ENCODE assay signal across 19 mouse cellular contexts in genomic region chr5:111971193-111971592, GRCm38 (mm10).
DNase-seq lines count a peak whose midpoint lies in the region; ATAC-seq lines count a peak whose summit lies in the region.
"Had no signal": no experiment of that assay in that cellular context is flagged by ENCODE, and none has a peak within 500 bp of the region (broad histone marks: within the 10 kb centered on the region; RNA-seq: fewer than 3 reads in every experiment).

No protein-coding gene starts in this region.

- 81% methylated on average over 3 of the region's 3 CpGs for WGBS in forebrain, embryonic 11.5 days
- whole genome bisulfite sequencing in forebrain, embryonic 12.5 days, result 85% methylated on average over 3 of the region's 3 CpGs

- H3K27ac ChIP-seq in forebrain, embryonic 11.5 days (ENCODE audit: low read depth, low read length), result no peak overlapping the region
- no peak overlapping the region for H3K27ac ChIP-seq in forebrain, embryonic 12.5 days
- H3K27ac ChIP-seq: embryonic facial prominence, embryonic 13.5 days; heart, embryonic 15.5 days; hindbrain, embryonic 12.5 days had no signal

- H3K36me3 ChIP-seq in forebrain, embryonic 11.5 days (ENCODE audit: control insufficient read depth, insufficient read depth, low read length), result no peaks in the 10 kb centered on the region
- H3K36me3 ChIP-seq in forebrain, embryonic 12.5 days (replicated peaks), result no peaks in the 10 kb centered on the region
- H3K36me3 ChIP-seq: embryonic facial prominence, embryonic 13.5 days; heart, embryonic 15.5 days; hindbrain, embryonic 12.5 days had no signal

- no peak overlapping the region for H3K9ac ChIP-seq in forebrain, embryonic 11.5 days (ENCODE audit: low read length)
- H3K9ac ChIP-seq in forebrain, embryonic 12.5 days, result no peak overlapping the region
- H3K9ac ChIP-seq: embryonic facial prominence, embryonic 13.5 days; heart, embryonic 15.5 days; hindbrain, embryonic 12.5 days had no signal

- 0 out of 2 replicates have a peak, but pooled peaks cover 3% of the 10 kb centered on the region for H3K4me1 ChIP-seq in forebrain, embryonic 11.5 days (replicated peaks; ENCODE audit: control insufficient read depth, insufficient read depth, low read length)
- H3K4me1 ChIP-seq in forebrain, embryonic 12.5 days, result peaks cover 10% of the 10 kb centered on the region
- H3K4me1 ChIP-seq: heart, embryonic 15.5 days had no signal

- H3K4me2 ChIP-seq in forebrain, embryonic 11.5 days (ENCODE audit: low read depth, low read length, severe bottlenecking), result no peak overlapping the region
- no peak overlapping the region for H3K4me2 ChIP-seq in forebrain, embryonic 12.5 days
- H3K4me2 ChIP-seq: embryonic facial prominence, embryonic 13.5 days; heart, embryonic 11.5 days; heart, embryonic 15.5 days; hindbrain, embryonic 12.5 days had no signal

- no peaks in the 10 kb centered on the region for H3K27me3 ChIP-seq in forebrain, embryonic 11.5 days (ENCODE audit: control insufficient read depth, insufficient read depth, low read length)
- H3K27me3 ChIP-seq in forebrain, embryonic 12.5 days, result peaks cover 14% of the 10 kb centered on the region; the same call in 1 of the 2 replicates
- H3K27me3 ChIP-seq: embryonic facial prominence, embryonic 13.5 days; hindbrain, embryonic 12.5 days had no signal

- no peak for ATAC-seq in forebrain, embryonic 11.5 days (replicated peaks; ENCODE audit: low FRiP score)
- no peak for ATAC-seq in forebrain, embryonic 12.5 days (ENCODE audit: low FRiP score)
- ATAC-seq: forebrain, embryonic 14.5 days; hindbrain, embryonic 16.5 days; inflammation-experienced regulatory T-cells, adult 6 months; intestine, postnatal 0 days had no signal

- H3K4me3 ChIP-seq in forebrain, embryonic 11.5 days (ENCODE audit: low read depth, low read length), result no peak overlapping the region
- no peak overlapping the region for H3K4me3 ChIP-seq in forebrain, embryonic 12.5 days (replicated peaks)
- H3K4me3 ChIP-seq: embryonic facial prominence, embryonic 13.5 days; heart, embryonic 15.5 days; hindbrain, embryonic 12.5 days had no signal

- H3K9me3 ChIP-seq in forebrain, embryonic 11.5 days (ENCODE audit: control insufficient read depth, low read length), result peaks cover 6% of the 10 kb centered on the region; the same call in 1 of the 2 replicates
- peaks cover 7% of the 10 kb centered on the region for H3K9me3 ChIP-seq in forebrain, embryonic 12.5 days
- H3K9me3 ChIP-seq: heart, embryonic 15.5 days had no signal

- DNase-seq in forebrain, embryonic 11.5 days (ENCODE audit: low spot score), result peak; percentile 17
- peak; percentile 25 to 36 for DNase-seq in heart, adult 18-20 months
- DNase-seq in heart, adult 8-10 months (ENCODE audit: low spot score), result no peak
- peak; percentile 17 for DNase-seq in urinary bladder, adult 2 months (ENCODE audit: low spot score)
- DNase-seq in urinary bladder, postnatal 25 days (ENCODE audit: low spot score), result no peak
- no peak for DNase-seq in cerebellum, adult 9-10 months
- DNase-seq: cerebellum, adult 11-12 months; cerebellum, adult 9-11 months; cerebellum, postnatal 36 days; heart, postnatal 36 days had no signal

Comparison
In these comparisons a context has a peak if more than half of its experiments do, and no peak if none do; other contexts are left out.
1. DNase-seq: peak in forebrain, embryonic 11.5 days (single experiment), heart, adult 18-20 months (2 of 2) and urinary bladder, adult 2 months (single experiment); none in heart, adult 8-10 months (single experiment), urinary bladder, postnatal 25 days (single experiment) and cerebellum, adult 9-10 months (single experiment).